11 mouse cellular contexts compared by ENCODE assay signal in genomic region chr4:132332880-132333279, GRCm38 (mm10).
"Had no signal": no experiment of that assay in that cellular context is flagged by ENCODE, and none has a peak within 500 bp of the region (broad histone marks: within the 10 kb centered on the region; RNA-seq: fewer than 3 reads in every experiment).

No protein-coding gene starts in this region.

- H3K4me3 ChIP-seq: intestine, embryonic 15.5 days; left cerebral cortex, adult 2 months; midbrain, embryonic 13.5 days had no signal

- H3K27me3 ChIP-seq: intestine, embryonic 15.5 days; midbrain, embryonic 13.5 days had no signal

- H3K27ac ChIP-seq: hindbrain, postnatal 0 days; intestine, embryonic 15.5 days; left cerebral cortex, adult 2 months; liver, embryonic 14.5 days; midbrain, embryonic 13.5 days had no signal

- DNase-seq: liver; lung, adult 2 months; lung, postnatal 36 days; right cerebral cortex, postnatal 14 days; thymus, postnatal 36 days had no signal

- H3K9ac ChIP-seq: intestine, embryonic 15.5 days; liver, embryonic 14.5 days; midbrain, embryonic 13.5 days had no signal

- ATAC-seq: hindbrain, postnatal 0 days; intestine, embryonic 15.5 days; lung, postnatal 0 days; midbrain, embryonic 13.5 days had no signal

- H3K9me3 ChIP-seq: intestine, embryonic 15.5 days; midbrain, embryonic 13.5 days had no signal

- H3K4me2 ChIP-seq: intestine, embryonic 15.5 days; midbrain, embryonic 13.5 days had no signal
